Mouse (Mus musculus) hindbrain, embryonic 13.5 days (tissue): Measurements from ENCODE around the gene Cyren. TPM values are rescaled to one million over a fixed set of nuclear protein-coding genes. Genes with fewer than 3 reads are reported as not detected.
A peak's percentile ranks its signal among the peaks of the same experiment; 100 is the strongest.

ENCODE experiments used
- ATAC-seq: fragments of 200-750 bp; cut with Nextera tagmentation; 2 replicates; pipeline ENCODE4 v1.8.0; 2017; ENCODE audit warnings: moderate TSS enrichment; ENCODE audit not compliant: low FRiP score
- H3K27ac ChIP-seq: fragments of 300-500 bp; sonication (generic); 2 replicates; pipeline ENCODE4 v1.5.1; 2015; ENCODE audit warnings: inconsistent platforms, mild to moderate bottlenecking, moderate library complexity
- H3K27me3 ChIP-seq: fragments of 300-500 bp; sonication (generic); 2 replicates; pipeline ENCODE4 v1.6.1; 2015; ENCODE audit warnings: mild to moderate bottlenecking, inconsistent platforms
- H3K36me3 ChIP-seq: fragments of 300-500 bp; sonication (generic); 2 replicates; pipeline ENCODE4 v1.6.1; 2015; ENCODE audit warnings: mild to moderate bottlenecking, inconsistent platforms
- H3K4me1 ChIP-seq: fragments of 300-500 bp; sonication (generic); replicated peaks from 2 replicates; pipeline ENCODE4 v1.6.1; 2015; ENCODE audit warnings: inconsistent platforms
- H3K4me2 ChIP-seq: fragments of 300-500 bp; sonication (generic); 2 replicates; pipeline ENCODE4 v1.6.1; 2015; ENCODE audit warnings: inconsistent platforms, mild to moderate bottlenecking, moderate library complexity
- H3K4me3 ChIP-seq: fragments of 300-500 bp; sonication (generic); 2 replicates; pipeline ENCODE4 v1.5.1; 2015; ENCODE audit warnings: mild to moderate bottlenecking, inconsistent platforms
- H3K9ac ChIP-seq: fragments of 300-500 bp; sonication (generic); 2 replicates; pipeline ENCODE4 v1.6.1; 2015; ENCODE audit warnings: mild to moderate bottlenecking, inconsistent platforms
- H3K9me3 ChIP-seq: fragments of 300-500 bp; sonication (generic); 2 replicates; pipeline ENCODE4 v1.6.1; 2016; ENCODE audit warnings: inconsistent platforms
- WGBS: fragments of 180-500 bp; shearing (Covaris S2); methylation state at CpG from one replicate; pipeline ENCODE4 v1.1.7; 2015; 5-methylcytosine and 5-hydroxymethylcytosine counted together
- polyA plus RNA-seq: library from polyadenylated mRNA; unstranded; fragments of >200 nt; fragmentation: Nextera tagmentation; extraction: Ambion mirVana; gene quantifications from 2 replicates; pipeline ENCODE4 v1.2.1, GENCODE M21; 2015

Cyren gene
- polyA plus RNA-seq, 1 experiment from 2014 or later, result 10.1 TPM

DNA sequence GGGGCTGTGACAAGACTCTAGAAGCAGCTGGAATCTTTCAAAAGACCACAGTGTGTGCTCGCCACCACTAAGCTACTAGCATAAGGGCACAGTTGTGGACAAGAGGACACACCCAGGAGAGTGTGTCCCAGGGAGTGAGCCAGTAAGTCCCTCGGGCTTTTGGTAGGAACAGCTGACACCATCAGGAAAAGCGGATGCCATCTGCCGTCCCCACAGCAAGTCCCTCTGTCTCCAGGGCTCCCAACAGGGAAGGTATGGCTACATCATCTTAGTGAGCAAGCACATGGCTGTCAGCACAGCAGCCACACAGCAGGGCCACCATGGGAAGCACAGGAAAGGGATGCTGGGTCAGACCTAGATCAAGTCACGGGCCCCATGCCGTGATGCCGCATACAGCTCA is 17.7 kb upstream of the Cyren start:
- Histone ChIP-seq H3K4me3 (no peak overlapping the region), H3K9ac (no peak overlapping the region), H3K4me2 (no peak overlapping the region), H3K9me3 (no peaks in the 10 kb centered on the region), H3K27ac (no peak overlapping the region), H3K36me3 (peaks cover 85% of the 10 kb centered on the region), H3K27me3 (no peaks in the 10 kb centered on the region), H3K4me1 (no peaks in the 10 kb centered on the region; the same call in 1 of the 2 replicates)
- ATAC-seq, result no peak
- WGBS, result 81% methylated on average over 7 of the region's 7 CpGs

DNA sequence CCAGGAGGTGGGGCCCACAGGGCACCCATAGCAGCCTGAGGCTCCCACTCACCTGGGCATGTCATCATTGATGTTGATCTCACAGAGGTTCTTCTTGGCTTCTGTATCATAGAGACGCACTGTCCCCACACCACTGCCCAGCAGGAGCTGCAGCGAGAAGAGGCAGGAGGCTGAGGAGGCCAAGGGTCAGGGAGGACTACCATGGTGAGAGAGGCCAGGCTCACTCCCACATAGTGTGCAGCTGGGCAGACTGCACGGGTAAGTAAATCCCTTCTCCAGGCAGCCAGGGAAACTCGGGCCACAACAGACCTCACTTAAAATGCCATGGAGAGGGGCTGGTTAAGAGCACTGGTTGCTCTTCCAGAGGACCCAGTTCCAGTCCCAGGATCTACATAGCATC is 11.3 kb upstream of the Cyren start:
- peaks cover 74% of the 10 kb centered on the region for H3K36me3 ChIP-seq
- H3K4me1 ChIP-seq, result peaks cover 17% of the 10 kb centered on the region
- H3K9ac ChIP-seq, result no peak overlapping the region
- H3K27ac ChIP-seq, result no peak overlapping the region
- H3K9me3 ChIP-seq, result no peaks in the 10 kb centered on the region
- 43% methylated on average over 4 of the region's 4 CpGs for WGBS
- ATAC-seq, result no peak
- no peak overlapping the region for H3K4me3 ChIP-seq
- H3K4me2 ChIP-seq, result no peak overlapping the region
- no peaks in the 10 kb centered on the region for H3K27me3 ChIP-seq

DNA sequence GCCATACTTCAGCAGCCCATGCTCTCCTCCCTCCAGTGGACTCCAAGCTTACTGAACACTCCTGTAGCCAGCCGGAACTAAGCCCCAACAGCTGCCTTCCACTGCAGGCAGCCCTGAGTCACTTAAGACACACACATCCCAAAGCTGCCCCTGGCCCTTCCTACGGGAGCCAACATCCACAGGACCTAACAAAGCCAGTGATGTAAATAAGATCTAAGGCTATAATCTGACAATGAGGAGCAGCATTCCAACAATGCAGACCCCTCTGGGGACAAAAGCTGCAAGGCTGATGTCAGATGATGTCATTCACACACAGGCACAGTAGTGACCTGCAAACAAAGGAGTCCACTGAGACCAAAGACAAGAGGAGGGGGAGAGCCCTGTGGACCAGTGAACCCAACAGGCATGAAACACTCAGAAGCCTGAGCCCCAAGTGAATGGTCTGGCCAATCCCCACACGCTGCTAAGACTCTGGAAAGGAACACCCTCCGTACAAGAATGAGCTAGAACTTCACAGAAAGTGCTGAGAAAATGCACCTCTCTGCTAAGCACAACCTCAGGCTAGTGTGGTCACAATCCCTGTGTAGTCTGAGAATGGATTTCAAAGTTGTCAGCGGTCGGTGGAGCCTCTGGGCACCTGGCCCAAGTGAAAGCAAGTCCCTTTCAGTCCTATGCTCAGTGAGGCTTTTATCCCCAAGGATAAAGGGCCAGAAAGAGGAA is 9.4 kb upstream of the Cyren start:
- Histone ChIP-seq H3K36me3 (peaks cover 73% of the 10 kb centered on the region), H3K4me2 (no peak overlapping the region), H3K27ac (peak overlapping the region; percentile 24; the same call in 1 of the 2 replicates), H3K4me3 (no peak overlapping the region), H3K4me1 (peaks cover 17% of the 10 kb centered on the region), H3K27me3 (no peaks in the 10 kb centered on the region), H3K9me3 (no peaks in the 10 kb centered on the region), H3K9ac (no peak overlapping the region)
- peak; percentile 54; the same call in 1 of the 2 replicates for ATAC-seq
- WGBS, result 30% methylated on average over 6 of the region's 6 CpGs

DNA sequence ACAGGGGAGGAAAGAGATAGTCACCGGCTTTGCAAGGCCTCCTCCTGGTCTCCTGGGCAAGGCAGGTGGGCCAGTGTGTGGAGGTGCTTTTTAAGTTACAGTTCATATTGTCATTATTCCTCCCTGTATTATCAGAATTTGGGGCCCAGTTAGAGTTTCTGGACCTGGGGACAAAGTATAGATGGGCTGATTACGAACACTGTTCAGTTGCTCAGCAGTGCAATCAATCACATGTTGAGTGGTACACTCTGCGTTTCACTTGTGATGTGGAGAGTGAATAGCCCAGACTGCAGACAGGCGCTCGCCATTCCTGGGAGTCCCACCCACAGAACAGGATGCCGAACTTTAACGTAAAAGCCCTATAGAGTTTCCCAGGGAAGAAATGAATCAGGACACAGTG is 6.9 kb upstream of the Cyren start:
- ATAC-seq, result no peak
- no peak overlapping the region for H3K4me3 ChIP-seq
- H3K9ac ChIP-seq, result no peak overlapping the region
- H3K4me1 ChIP-seq, result peaks cover 17% of the 10 kb centered on the region
- no peaks in the 10 kb centered on the region for H3K9me3 ChIP-seq
- no peak overlapping the region for H3K4me2 ChIP-seq
- no peak overlapping the region for H3K27ac ChIP-seq
- 81% methylated on average over 7 of the region's 7 CpGs for WGBS
- H3K36me3 ChIP-seq, result peaks cover 65% of the 10 kb centered on the region
- H3K27me3 ChIP-seq, result no peaks in the 10 kb centered on the region

DNA sequence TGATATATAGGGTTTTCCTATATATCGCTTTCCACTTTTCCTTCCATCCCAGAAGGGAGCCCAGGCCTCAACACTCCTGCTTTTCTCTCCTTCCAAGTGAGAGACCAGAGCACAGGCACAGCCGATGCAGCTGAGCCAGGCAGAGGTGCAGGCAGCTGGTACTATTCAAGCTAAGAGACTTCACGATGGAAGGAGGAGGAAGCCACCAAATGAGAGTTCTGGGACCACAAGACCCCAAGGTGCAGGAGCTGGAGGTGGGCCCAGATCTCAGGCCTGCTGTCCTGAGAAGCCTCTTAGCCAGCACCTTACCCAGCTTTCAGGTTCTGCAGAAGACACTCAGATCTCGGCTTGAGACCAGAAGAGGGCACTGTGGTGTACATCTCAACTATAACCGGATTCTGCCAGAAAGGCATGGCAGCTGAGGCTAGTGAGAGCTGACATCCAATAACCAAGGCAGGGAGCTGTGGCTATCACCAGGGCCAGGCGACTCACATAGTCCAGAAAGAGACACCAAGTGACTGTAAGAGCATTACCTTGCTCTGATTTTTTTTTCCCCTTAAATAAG is 2.1 kb upstream of the Cyren start:
- H3K27ac ChIP-seq, result no peak overlapping the region
- H3K9ac ChIP-seq, result 0 out of 2 replicates have a peak overlapping the region, but pooled peaks have one; percentile 5
- peaks cover 25% of the 10 kb centered on the region for H3K4me1 ChIP-seq
- WGBS, result 51% methylated on average over 6 of the region's 6 CpGs
- H3K9me3 ChIP-seq, result no peaks in the 10 kb centered on the region
- H3K27me3 ChIP-seq, result no peaks in the 10 kb centered on the region
- H3K36me3 ChIP-seq, result peaks cover 40% of the 10 kb centered on the region
- ATAC-seq, result no peak
- H3K4me2 ChIP-seq, result no peak overlapping the region
- no peak overlapping the region for H3K4me3 ChIP-seq

DNA sequence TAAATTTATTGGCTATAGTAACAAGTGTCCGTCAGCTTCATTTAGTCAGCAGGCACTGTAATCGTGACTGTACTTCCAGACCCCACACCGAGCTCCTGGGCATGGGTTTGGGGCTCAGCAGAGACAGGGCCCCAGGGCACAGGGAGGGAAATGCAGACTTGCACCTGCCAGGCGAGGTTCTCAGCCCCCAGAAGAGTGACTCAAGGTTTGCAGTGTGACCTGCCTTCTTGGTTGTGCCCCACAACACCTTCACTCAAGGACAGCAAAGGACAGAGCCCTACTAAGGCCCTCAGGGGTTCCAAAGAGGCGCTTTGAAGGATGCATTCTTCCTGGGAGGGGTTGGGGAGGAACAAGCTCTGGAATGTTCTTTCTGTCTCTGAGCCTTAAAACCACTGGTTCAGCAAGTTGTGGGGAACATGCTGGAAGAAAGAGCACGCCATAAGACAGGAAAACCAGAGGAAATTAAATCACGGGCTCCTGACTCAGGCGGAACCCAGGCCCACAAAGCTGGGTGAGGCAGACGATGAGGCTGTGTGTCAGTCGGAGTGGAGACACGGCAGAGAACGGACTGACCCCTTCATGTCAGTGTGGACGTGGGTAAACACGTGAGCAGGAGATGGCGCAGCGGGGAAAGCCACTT is 1.4 kb upstream of the Cyren start:
- H3K36me3 ChIP-seq, result peaks cover 33% of the 10 kb centered on the region
- H3K27me3 ChIP-seq, result no peaks in the 10 kb centered on the region
- no peak for ATAC-seq
- no peak overlapping the region for H3K4me2 ChIP-seq
- H3K4me1 ChIP-seq, result peaks cover 29% of the 10 kb centered on the region
- no peak overlapping the region for H3K27ac ChIP-seq
- 90% methylated on average over 16 of the region's 16 CpGs for WGBS
- no peak overlapping the region for H3K9ac ChIP-seq
- no peaks in the 10 kb centered on the region for H3K9me3 ChIP-seq
- H3K4me3 ChIP-seq, result no peak overlapping the region

DNA sequence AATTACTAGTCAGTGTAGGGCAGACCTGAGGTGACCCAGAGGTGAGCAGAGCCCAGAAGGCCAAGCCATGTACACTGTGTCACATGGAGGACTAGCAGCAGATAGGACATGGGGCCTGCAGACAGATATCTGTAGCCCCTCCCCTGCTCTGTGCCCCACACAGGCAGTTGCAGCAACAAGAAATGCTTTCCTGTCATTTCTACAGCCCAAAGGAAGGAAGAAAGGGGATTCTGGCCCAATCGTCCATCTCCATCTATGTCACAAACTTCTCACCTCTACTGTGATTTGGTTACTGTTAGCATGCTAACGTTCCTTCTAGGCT is 1.1 kb downstream of the Cyren start:
- Histone ChIP-seq H3K9me3 (no peaks in the 10 kb centered on the region), H3K27ac (peak overlapping the region; percentile 90), H3K27me3 (no peaks in the 10 kb centered on the region), H3K4me2 (peak overlapping the region; percentile 71), H3K36me3 (peaks cover 12% of the 10 kb centered on the region), H3K4me3 (peak overlapping the region; percentile 60), H3K4me1 (peaks cover 29% of the 10 kb centered on the region), H3K9ac (peak overlapping the region; percentile 83)
- ATAC-seq, result no peak
- WGBS, result 56% methylated on average over 2 of the region's 2 CpGs

DNA sequence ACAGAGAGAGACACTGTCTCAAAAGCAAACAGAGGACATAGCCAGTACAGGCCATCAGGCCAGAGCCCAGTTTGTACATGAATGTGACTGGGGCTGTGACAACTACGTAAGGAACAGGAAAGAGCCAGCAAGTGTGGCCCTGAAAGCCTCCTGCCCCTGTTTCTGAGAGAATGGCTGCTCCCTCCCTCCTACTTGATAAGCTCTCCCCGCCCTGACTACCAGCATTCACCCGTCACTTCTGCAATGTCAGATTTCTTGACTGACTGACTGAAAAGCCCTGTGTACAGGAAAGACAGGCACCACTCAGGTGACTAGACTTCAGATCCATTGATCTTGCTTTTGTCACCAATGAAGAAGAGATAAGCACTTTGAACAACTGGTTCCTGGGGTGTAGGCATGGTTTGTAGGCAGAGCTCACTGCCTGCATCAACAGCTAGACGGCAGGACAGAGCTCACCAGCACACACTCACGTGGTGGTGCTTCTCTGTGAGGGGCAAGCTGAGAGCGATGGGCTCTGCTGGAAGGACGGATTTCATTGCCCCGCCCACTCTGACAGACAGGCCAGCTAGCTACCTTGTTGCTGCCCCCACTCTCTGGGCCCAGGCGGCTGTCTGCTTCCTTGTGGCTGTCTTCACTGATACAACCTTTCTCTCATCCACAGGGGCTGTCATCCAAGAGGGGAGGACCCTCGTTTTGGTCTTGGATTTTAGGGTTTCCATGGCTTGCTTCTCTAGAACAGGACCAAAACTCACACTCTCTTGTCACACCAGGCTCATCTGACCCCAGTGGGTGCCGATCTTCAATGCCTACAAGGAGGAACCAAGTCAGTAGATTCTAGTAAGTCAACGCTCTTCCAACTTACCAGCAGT is 1.7 kb downstream of the Cyren start:
- WGBS, result 64% methylated on average over 12 of the region's 12 CpGs
- ATAC-seq, result no peak
- Histone ChIP-seq H3K9me3 (no peaks in the 10 kb centered on the region), H3K36me3 (peaks cover 8% of the 10 kb centered on the region), H3K4me2 (peak overlapping the region; percentile 71), H3K4me1 (peaks cover 29% of the 10 kb centered on the region), H3K27me3 (no peaks in the 10 kb centered on the region), H3K27ac (peak overlapping the region; percentile 90; the same call in 1 of the 2 replicates), H3K9ac (peak overlapping the region; percentile 83; the same call in 1 of the 2 replicates), H3K4me3 (no peak overlapping the region)

DNA sequence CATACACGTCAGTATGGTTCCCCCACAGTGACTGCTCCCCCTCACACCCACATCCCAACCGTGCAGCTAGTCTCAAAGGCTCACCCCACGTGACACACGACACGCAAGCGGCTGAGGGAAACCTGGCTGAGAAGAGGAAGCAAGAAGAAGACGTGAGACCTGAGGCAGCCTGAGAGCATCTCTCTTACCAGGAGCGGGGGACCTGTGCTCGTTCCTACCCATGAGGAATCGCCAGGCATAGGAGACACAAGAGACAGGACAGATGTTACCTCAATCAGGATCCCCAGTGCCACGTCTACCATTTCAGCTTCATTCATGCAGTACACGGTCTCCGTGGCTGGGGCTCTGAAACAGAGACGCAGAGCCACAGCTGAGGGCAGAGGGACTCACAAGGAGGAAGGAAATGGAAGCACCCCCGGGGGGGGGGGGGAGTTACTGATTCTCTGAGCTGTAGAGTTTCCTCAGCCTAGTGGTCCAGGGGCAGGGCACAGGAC is 2.5 kb downstream of the Cyren start:
- H3K4me3 ChIP-seq, result no peak overlapping the region
- no peak overlapping the region for H3K4me2 ChIP-seq
- 0 out of 2 replicates have a peak overlapping the region, but pooled peaks have one; percentile 30 for H3K9ac ChIP-seq
- H3K27me3 ChIP-seq, result no peaks in the 10 kb centered on the region
- no peaks in the 10 kb centered on the region for H3K9me3 ChIP-seq
- peaks cover 29% of the 10 kb centered on the region for H3K4me1 ChIP-seq
- 92% methylated on average over 15 of the region's 15 CpGs for WGBS
- H3K27ac ChIP-seq, result no peak overlapping the region
- ATAC-seq, result no peak
- peaks cover under 1% of the 10 kb centered on the region; the same call in 1 of the 2 replicates for H3K36me3 ChIP-seq

DNA sequence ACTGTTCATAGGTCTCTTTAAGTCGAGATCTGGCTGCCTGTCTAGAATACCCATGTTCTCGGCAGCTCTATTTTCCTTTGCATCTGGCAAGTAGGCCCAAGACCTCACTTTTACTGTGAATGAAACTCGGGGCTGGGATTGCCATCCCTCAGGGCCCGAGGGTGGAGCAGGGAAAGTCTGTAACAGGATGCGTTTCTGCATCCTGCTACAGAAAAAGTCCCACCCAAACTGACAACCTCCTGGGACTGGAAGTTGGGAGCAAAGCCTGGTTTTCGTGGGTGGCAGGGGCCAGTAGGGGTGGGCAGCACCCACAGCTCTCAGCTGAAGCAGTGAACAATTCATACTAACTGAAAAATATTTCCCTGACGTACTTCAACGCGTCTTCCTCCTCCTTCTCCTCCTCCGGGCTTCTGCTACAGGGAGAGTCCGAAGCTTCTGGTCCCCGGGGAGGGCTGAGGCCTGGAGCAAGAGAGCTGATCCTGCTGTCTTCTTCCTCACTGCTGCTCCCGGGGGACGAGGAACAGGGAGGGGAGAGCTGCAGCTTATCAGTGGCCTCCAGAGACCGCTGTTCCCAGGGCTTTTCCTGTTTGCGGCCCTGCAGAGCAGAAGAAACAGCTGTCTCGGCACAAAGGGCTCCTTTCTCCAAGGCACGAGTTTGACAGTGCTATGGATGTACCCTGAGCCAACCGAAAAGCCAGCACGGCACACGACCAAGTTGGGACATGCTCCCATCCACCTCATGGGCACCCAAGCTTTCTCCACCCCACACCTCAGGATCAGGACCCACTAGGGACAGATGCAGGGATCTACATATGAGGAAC is 3.5 kb downstream of the Cyren start:
- WGBS, result 79% methylated on average over 21 of the region's 21 CpGs
- 0 out of 2 replicates have a peak overlapping the region, but pooled peaks have one; percentile 30 for H3K27ac ChIP-seq
- no peak overlapping the region for H3K9ac ChIP-seq

DNA sequence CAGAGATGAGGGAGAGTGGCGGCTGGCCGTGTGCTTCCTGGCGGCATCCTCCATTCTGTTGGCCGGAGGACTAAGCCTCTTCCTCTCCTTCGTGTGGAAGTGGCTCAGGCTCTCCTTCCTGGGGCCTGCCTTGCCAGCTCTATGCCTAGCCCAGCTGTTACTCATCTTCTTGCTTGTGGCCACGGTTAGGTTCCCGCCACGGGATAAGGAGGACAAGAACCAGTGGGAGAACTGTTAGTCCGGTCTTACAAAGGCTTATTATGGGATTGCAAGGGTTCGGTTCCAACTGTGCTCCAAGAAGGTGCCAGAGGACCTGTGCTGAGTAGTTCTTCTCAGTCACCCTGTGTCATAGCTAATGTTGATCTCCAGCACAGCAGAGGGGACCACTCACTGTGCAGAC is 5.0 kb downstream of the Cyren start:
- Histone ChIP-seq H3K9ac (no peak overlapping the region), H3K27ac (no peak overlapping the region), H3K4me2 (no peak overlapping the region), H3K27me3 (no peaks in the 10 kb centered on the region), H3K4me3 (no peak overlapping the region), H3K4me1 (peaks cover 21% of the 10 kb centered on the region), H3K36me3 (no peaks in the 10 kb centered on the region; the same call in 1 of the 2 replicates), H3K9me3 (no peaks in the 10 kb centered on the region)
- WGBS, result 86% methylated on average over 10 of the region's 10 CpGs
- ATAC-seq, result no peak

More for the DNA sequence above, 3.5 kb downstream of the Cyren start:
- H3K4me3 ChIP-seq, result no peak overlapping the region
- H3K27me3 ChIP-seq, result no peaks in the 10 kb centered on the region
- H3K4me1 ChIP-seq, result peaks cover 29% of the 10 kb centered on the region
- no peak overlapping the region for H3K4me2 ChIP-seq
- no peaks in the 10 kb centered on the region for H3K9me3 ChIP-seq
- no peaks in the 10 kb centered on the region; the same call in 1 of the 2 replicates for H3K36me3 ChIP-seq
- ATAC-seq, result no peak
